Mouse (Mus musculus): ENCODE measurements around the gene C1qtnf3. TPM values are rescaled to one million over a fixed set of nuclear protein-coding genes. Genes with fewer than 3 reads are reported as not detected.

The C1qtnf3 gene
- 0.84 and 12.2 TPM in 2 replicates for polyA plus RNA-seq (2012; rRNA removed)

DNA sequence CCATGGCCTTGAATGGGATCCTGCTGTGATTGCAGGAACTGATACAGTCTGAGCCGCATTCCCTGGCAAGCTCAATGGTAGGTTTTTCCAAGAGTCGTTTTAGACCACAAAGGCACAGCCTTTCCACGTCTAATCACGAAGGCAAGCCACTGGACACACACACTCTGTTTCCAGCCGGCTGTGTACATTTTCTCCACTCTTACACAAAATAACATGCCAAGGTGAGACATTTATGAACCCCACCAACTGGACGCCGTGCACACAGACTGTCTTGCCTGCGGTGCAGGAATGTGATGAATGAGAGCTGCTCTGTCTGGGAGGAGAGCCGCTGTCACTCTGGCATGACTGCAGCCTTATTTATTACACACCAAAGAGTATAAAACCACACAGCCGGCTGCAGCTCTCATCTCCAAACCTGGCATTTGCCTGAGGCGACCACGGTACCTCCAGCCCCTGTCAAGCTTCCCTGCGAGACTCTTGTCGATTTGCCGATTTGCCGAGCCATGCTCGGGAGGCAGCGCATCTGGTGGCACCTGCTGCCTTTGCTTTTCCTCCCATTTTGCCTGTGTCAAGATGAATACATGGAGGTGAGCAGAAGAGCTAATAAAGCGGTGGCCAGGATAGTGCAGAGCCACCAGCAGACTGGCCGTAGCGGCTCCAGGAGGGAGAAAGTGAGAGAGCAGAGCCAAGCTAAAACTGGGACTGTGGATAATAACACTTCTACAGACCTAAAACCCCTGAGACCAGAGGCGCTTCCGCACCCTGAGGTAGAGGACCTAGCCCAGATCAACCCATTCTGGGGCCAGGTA, at the start of gene C1qtnf3:
TSS of gene C1qtnf3 (plus strand) at position 382 of the 809 bp plus-strand sequence.

DNA sequence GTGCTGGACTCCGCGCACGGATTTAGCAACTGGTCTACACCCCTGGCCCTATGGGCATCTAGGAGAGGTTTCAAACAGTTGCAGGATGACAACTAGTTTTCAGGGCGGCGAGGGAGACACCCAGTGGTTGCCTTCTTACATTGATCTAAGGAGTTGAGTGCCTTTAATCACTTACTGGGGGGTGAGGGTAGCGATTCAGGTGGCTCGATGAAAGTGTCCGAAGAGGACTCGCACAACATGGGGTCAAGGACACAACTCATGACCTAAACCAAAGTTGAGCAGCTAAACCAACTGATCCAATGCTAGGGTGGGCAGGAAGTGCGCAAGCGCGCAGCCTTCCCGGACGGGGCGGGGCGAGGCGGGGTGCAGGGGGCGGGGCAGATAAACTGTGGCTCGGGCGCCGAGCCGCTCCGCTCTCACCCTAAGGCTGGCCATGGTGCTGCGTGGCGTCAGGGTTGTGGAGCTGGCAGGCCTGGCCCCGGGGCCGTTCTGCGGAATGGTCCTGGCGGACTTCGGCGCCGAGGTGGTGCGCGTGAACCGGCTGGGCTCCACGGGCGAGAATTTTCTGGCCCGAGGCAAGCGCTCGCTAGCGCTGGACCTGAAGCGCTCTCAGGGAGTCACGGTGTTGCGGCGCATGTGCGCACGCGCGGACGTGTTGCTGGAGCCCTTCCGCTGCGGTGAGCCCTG, 29.4 kb downstream of the C1qtnf3 start, which contains the start of gene Amacr:
TSS of gene Amacr (plus strand) at position 380 of the 687 bp plus-strand sequence.

DNA sequence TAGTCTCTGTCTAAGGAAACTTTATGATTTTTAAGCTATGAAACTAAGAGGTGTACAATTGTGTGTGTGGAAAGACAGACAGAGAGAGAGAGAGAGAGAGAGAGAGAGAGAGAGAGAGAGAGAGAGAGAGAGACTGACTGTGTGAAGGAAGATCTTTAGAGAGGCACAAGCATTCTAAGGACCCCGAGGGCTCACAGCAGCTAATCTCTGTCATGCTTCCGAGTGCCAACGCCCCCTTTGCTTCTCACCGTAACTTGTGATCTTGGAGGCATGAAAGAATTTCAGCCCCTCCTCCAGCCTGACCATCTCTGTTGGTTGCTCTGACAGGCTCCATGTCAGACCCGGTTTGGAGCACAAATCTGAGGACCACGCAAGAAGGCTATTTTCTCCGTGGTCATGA, 48.3 kb downstream of the C1qtnf3 start, which contains the start of gene Slc45a2:
TSS of gene Slc45a2 (plus strand) at position 301 of the 400 bp plus-strand sequence.

Other genes starting within 250 kb of the C1qtnf3 start
- gene Rai14, start 237.7 kb upstream of the C1qtnf3 start, polyA plus RNA-seq (2012; rRNA removed), result 50.2 and 54.9 TPM in 2 replicates
- gene Amacr, start 29.4 kb downstream of the C1qtnf3 start, polyA plus RNA-seq (2012; rRNA removed), result 7.6 and 10.1 TPM in 2 replicates
- 0.05 and 0.11 TPM in 2 replicates for gene Slc45a2, start 48.4 kb downstream of the C1qtnf3 start, polyA plus RNA-seq (2012; rRNA removed)
- gene Rxfp3, start 85.7 kb downstream of the C1qtnf3 start, polyA plus RNA-seq (2012; rRNA removed), result 0.80 and 0.99 TPM in 2 replicates
- gene Adamts12, start 112.5 kb downstream of the C1qtnf3 start, polyA plus RNA-seq (2012; rRNA removed), result 2.4 and 3.8 TPM in 2 replicates